ENCODE assay signal across 7 mouse cellular contexts in genomic region chr12:25387791-25388280, GRCm38 (mm10).
"Had no signal": no experiment of that assay in that cellular context is flagged by ENCODE, and none has a peak within 500 bp of the region (broad histone marks: within the 10 kb centered on the region; RNA-seq: fewer than 3 reads in every experiment).

No protein-coding gene starts in this region.

- DNase-seq: kidney, postnatal 10 days; layer of hippocampus, postnatal 36 days; liver, postnatal 0 days; lung, embryonic 14.5 days; right cerebral cortex, postnatal 25 days; thymus, adult 18-20 months; thymus, postnatal 36 days had no signal
